Mouse (Mus musculus): ENCODE data around the gene Olfr1425.
"Not testable (repeated sequence)": the region's sequence is repeated elsewhere in the genome, so short reads cannot be mapped to it uniquely, and the experiment has no call there.

Olfr1425 gene

DNA sequence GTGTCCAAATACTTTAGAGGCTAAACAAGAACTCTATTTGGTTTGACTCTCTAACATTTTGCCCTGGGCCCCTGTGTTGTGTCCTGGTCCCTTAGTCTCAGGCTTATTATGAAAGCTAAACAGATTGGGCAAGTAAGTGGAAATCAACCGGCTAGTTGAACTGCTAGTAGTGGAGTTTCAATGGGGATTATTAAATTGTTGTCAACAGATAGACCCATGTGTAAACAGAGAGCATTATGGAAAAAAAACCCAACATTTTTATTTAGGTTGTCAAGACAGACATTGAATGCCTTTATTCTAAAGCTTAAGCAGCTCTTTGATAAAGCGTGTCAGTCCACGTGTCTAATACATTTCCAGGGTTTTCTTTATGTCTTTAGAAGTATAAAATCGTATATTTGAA lies at the start of gene Olfr1425:
Gene Olfr1425, minus strand, starts transcription at position 101 of the 400 bp plus-strand sequence.
- DNase-seq (ENCODE audit: low read depth, low spot score) = not testable (repeated sequence)

DNA sequence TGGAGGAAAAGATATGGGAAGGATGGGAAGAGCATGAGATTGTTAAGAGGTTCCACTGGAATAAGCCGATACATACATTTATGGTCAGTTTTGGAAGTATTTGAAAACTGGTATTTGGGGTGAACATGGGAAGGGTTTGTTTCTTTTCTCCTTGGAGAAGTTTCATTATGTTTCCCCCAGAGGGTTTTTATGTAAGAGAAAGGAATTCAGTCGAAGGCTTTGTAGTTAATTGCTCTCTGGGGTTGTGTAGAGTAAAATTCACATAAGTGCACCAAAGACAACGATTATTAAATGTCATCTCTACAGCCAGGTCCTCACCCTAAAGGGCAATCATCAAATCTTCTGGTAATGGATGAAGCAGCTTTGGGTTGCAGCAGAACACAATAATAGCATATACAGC lies 45.6 kb upstream of the Olfr1425 start, which contains the start of gene Olfr76:
Gene Olfr76, minus strand, starts transcription at position 101 of the 400 bp plus-strand sequence.
- no peak for DNase-seq (ENCODE audit: low read depth, low spot score)

DNA sequence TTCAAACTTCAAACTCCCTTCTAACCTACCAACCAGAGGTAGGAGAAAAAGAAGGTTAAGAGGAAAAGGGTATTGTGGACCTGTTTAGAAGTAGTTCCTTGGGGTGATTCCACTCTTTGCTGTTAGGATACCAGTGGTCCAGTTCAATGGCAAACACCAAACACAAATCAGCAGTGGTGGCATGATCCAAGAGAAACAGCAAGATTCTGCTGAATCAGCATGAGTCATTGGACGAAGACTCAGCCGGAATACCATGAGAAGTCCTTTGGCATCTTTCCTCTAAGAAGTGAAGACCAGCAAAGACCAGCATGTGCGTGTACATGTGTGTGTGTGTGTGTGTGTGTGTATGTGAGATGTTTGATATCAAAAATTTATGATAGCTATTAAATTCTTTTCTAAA lies 38.9 kb upstream of the Olfr1425 start:
- no peak for DNase-seq (ENCODE audit: low read depth, low spot score)

DNA sequence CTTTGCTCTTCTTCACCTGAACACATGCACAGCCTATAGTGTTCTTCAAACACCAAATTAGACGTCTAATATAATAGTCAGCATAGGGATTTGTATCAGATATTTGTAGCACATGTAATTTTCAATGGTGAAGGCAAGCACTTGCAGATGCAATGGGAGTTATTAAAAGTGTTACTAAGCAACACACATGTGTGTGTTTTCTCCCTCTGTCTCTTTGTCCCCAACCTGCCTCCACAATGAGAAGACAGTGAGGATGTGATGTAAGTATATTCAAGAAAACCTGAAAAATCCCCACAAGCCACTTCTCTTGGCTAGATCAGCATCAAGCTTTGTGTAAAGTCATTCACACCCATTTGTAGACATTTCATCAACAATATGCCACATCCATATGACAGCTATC lies 38.3 kb upstream of the Olfr1425 start, which contains the start of gene Olfr1428:
Gene Olfr1428, minus strand, starts transcription at position 101 of the 400 bp plus-strand sequence.
- DNase-seq (ENCODE audit: low read depth, low spot score) = no peak

DNA sequence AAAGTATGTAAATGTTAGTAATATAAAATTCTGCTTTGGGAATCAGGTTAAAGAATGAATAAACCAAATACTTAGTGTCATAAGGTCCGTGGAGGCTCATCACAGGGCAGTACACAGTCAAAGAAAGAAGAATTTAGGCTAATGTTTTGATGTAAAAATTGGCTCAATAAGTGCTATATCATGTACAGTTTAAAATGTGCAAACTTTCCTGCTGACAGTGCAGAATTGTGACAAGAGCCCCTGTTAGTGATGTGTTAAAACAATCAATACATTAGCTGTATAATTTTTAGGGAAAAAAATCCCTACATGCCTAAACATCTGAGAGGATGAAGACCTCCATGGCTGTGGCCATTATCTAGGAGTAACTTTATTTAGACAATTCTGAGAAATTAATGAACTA lies 36.3 kb upstream of the Olfr1425 start:
- no peak for DNase-seq (ENCODE audit: low read depth, low spot score)

DNA sequence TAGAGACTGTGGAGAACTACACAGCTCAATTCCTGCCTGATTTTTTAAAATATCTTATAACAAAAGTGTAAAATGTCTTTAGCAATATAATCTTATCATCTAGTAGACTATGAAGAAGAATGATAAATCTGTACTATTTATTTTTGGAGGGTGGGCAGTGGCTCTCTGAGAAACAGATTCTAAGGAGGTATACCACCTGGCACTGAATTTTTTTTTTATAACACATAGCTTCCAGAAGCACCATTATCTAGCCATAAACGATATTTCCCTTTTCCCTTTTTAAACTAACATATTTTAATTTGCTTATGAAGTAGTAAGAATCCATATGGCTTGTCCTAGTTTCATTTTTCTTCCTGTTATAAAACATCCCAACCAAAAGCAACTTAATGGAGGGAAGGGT lies 27.0 kb upstream of the Olfr1425 start:
- DNase-seq (ENCODE audit: low read depth, low spot score) = no peak

DNA sequence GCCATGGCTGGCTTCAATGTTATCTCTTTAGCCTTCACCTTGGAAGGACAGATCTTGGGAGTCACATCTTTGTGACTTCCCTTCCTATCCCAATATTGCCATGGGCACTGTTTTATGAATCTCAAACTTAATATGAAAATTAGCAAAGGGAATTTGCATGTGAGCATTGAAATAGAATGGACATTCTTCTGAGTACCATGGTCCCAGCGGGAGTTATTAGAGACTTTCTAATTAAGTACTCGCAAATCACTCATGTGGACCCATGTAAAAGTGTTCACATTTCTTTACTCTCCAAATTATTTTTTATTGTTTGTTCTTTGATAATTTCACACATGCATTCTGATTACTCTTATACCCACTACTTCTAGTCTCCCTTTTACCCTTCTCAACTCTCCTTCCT lies 25.7 kb upstream of the Olfr1425 start, which contains the start of gene Olfr1427:
Gene Olfr1427, minus strand, starts transcription at position 101 of the 400 bp plus-strand sequence.
- DNase-seq (ENCODE audit: low read depth, low spot score) = no peak

DNA sequence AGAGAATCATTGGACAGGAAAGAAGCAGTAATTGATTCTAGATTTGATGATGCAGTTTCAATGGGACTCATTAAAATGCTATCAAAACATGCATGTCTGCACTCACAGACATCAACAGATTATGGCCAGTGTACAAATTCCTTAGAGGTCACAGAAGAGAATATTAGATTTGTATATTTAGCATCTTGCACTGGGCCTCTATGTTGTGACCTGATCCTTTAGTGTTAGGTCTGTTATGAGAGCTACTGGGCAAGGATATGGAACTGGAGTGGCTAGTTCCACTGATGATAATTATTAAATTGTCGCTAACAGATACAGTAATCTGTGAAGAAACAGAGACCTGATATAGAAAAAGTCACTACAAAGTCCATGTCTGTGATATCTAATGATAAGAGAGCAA lies 14.4 kb upstream of the Olfr1425 start, which contains the start of gene Olfr1426:
Gene Olfr1426, minus strand, starts transcription at position 101 of the 400 bp plus-strand sequence.
- no peak for DNase-seq (ENCODE audit: low read depth, low spot score)

DNA sequence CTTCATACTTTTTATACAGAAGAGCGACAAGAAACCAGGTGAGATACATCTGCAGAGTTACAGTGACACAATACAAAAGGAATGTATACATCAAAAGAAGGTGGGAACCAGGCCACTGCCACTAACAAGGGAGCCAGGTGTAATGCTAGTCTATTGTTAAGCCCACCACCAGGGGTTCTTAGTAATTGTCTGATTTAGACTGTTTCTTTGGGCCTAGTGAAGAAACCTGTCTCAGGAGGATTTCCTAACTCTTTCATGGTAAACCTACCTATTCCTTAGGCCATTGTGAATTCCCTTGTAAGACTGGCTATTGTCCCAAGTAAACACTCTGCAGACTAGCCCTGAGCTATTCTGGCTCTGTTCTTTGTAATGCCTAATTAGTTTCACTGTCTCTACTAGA lies 8.0 kb downstream of the Olfr1425 start:
- DNase-seq (ENCODE audit: low read depth, low spot score) = not testable (repeated sequence)

DNA sequence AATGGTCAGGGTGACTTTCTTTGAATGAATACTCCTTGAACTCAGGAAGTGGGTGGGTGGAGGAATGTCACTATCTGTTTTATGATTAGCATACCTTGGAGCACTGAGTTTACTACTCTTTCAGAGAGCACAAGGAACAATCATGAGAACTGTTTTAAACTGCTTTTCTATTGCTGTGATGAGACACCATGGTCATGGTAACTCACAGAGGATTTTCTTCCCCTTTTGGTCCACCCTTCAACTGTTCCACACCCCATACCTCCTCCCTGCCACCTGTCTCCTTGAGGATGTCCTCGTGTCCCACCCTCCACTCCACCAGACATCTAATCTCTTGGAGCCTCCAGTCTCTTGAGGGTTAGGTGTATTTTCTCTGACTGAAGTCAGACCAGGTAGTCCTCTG lies 9.7 kb downstream of the Olfr1425 start:
- not testable (repeated sequence) for DNase-seq (ENCODE audit: low read depth, low spot score)

DNA sequence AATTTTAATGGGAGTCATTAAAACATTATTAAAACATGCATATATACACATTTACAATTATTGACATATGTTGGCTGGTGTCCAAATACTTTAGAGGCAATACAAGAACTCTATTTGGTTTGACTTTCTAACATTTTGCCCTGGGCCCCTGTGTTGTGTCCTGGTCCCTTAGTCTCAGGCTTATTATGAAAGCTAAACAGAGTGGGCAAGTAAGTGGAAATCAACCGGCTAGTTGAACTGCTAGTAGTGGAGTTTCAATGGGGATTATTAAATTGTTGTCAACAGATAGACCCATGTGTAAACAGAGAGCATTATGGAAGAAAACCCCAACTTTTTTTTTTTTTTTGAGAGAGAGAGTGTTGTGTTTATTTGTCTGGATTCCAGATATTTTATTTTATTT lies 14.9 kb downstream of the Olfr1425 start, which contains the start of gene Olfr1424:
Gene Olfr1424, minus strand, starts transcription at position 101 of the 400 bp plus-strand sequence.
- DNase-seq (ENCODE audit: low read depth, low spot score) = not testable (repeated sequence)

DNA sequence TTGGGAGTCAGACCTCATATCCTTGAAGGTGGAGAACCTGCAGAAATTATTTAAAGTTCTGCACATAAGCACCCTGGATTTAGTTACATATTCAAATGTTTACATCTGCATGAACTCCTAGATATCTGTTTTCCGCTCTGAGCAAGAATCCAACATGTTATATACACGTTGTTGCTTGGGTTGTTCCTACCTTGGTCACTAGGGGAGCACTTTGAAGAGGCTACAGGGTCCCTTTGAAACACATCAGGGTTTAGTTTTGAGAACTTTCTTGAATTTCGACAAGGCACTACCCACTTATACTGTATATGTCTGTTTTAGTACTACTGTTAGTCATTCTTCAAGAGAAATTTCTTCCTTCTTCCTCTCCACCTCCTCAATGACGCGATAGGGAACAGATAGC lies 34.4 kb downstream of the Olfr1425 start:
- DNase-seq (ENCODE audit: low read depth, low spot score) = no peak

DNA sequence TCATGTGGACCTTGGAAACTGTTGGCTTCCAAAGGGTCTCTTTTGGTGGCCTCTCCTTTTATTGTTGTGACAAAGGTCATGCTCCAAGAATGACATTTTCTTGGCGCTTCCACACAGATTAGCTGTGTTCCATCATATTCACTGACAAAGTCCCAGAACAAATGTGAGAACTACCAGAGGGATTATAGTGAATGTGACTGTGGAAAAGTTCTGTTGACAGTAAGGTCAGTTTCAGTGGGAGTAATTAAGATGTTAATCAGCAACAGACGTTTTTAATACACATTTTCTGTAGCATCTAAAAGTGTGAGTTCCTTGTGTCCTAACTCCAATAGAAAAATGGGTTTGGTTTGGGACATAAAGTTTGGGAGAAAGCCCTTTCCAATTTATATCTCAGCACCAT lies 36.3 kb downstream of the Olfr1425 start, which contains the start of gene Olfr1423:
Gene Olfr1423, minus strand, starts transcription at position 101 of the 400 bp plus-strand sequence.
- DNase-seq (ENCODE audit: low read depth, low spot score) = no peak

DNA sequence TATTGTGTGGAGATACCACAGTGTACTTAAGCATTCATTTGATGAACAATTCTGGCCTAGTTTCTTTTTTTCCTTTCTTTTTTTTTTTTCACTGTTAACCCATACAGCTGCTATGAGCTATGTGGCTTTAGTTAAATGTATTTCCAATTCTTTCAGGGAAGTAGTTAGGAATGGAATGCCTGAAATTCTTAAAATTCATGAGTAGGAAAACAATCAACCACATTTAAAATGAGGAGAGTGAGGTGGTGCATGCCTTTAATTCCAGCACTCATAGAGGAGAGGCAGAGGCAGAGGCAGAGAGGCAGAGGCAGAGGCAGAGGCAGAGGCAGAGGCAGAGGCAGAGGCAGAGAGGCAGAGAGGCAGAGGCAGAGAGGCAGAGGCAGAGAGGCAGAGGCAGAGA lies 39.8 kb downstream of the Olfr1425 start:
- no peak for DNase-seq (ENCODE audit: low read depth, low spot score)

DNA sequence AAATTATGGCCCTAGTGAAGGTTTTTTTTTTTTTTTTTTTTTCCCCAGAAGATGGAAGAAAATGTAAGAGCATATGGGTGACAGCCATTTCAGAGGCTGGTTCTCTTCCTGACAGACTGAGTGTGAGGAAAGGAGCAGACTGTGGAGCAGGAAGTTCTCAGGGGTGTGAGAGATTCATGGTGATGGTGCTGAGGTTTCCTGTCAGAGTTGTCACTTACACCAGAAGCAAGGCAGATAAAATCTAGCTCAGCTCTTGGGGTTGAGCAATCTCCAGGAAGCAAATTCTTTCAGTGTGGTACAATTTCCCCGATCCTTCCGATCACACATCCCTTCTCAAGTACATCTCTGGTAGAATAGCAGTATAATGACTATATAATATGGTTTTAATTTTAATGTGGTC lies 50.9 kb downstream of the Olfr1425 start:
- DNase-seq (ENCODE audit: low read depth, low spot score) = peak; percentile 72

DNA sequence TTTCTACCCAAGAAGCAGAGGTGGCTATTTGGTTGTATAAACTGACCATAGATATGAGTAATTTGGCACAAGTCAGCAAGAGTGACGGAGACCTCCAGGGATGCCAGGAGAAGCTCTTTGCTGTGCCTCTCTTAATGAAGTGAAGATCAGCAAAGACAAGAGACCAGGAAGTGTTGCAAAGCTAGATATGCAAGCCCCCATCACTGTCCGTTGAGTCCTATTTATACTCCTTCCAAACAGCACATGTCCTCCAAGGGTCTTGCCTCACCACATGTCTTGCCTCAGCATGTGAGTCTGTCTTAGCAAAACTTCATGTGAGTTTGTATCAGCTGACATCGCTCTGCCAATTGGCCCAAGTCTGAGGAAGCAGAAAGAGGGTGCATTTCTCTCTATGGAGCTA lies 52.2 kb downstream of the Olfr1425 start:
- DNase-seq (ENCODE audit: low read depth, low spot score) = no peak

DNA sequence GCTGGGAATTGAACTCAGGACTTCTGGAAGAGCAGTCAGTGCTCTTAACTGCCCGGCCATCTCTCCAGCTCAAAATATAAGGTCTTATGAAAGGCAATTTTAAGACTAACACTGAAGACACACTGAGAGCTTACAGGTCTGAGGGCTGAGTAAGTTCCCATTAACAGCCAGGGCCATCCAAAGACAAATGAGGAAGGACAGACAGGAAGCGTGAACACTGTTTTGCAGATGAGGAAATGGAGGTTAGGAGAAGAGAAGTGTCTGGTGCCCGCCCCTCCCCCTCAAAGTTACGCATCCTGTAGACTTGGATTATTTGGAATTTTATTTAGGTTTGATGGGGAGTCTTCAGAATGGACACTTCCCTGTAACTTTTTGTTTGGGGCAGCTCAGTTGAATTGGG lies 53.4 kb downstream of the Olfr1425 start:
- DNase-seq (ENCODE audit: low read depth, low spot score) = no peak

Measured in CD4-positive helper T cell, adult 2 months (primary cell).